Mouse (Mus musculus): ENCODE measurements around the gene Tcta. TPM values are rescaled to one million over a fixed set of nuclear protein-coding genes. Genes with fewer than 3 reads are reported as not detected.
A peak's percentile ranks its signal among the peaks of the same experiment; 100 is the strongest.
"Not testable (repeated sequence)": the region's sequence is repeated elsewhere in the genome, so short reads cannot be mapped to it uniquely, and the experiment has no call there.

Gene Tcta
- polyA plus RNA-seq, 1 experiment from 2014 or later, result 37.6 TPM

DNA sequence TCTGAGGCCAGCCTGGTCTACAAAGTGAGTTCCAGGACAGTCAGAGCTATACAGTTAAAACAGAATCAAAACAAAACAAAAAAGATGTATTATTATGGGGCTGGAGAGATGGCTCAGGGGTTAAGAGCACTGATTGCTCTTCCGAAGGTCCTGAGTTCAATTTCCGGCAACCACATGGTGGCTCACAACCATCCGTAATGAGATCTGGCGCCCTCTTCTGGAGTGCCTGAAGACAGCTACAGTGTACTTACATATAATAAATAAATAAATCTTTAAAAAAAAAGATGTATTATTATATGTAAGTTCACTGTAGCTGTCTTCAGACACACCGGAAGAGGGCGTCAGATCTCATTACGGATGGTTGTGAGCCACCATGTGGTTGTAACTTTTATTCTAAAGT, 16.1 kb upstream of the Tcta start:
- WGBS, result 92% methylated on average over 7 of the region's 7 CpGs
- not testable (repeated sequence) for H3K4me3 ChIP-seq (replicated peaks; ENCODE audit: low read length); H3K4me2 ChIP-seq (ENCODE audit: low read length); H3K27me3 ChIP-seq (replicated peaks; ENCODE audit: control insufficient read depth, insufficient read depth, low read length); ATAC-seq; H3K9ac ChIP-seq (replicated peaks; ENCODE audit: low read depth, low read length); H3K36me3 ChIP-seq (ENCODE audit: control insufficient read depth, insufficient read depth); H3K27ac ChIP-seq (ENCODE audit: low read length); H3K9me3 ChIP-seq (ENCODE audit: control insufficient read depth, low read length); H3K4me1 ChIP-seq (replicated peaks; ENCODE audit: control insufficient read depth, insufficient read depth, low read length)

DNA sequence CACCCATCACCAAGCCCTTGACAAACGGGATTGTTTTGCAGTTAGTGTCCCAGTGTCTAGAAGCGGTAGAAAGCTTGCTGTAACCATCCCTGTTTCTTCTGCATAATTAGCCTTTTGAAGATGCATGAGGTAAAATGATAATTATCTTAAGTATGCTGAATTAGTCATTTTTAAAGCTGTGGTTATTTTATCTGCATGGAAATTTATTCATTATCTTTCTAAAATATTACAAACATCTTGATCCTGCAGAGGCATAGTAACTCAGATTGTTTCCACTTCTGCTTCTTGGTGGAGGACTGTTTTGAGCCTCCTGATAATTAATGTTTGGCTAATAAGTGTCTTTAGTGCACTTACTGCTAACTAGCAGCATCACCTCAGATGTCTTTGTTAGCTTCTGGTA, 12.5 kb upstream of the Tcta start:
- Histone ChIP-seq H3K36me3 (ENCODE audit: control insufficient read depth, insufficient read depth) (no peaks in the 10 kb centered on the region), H3K4me2 (ENCODE audit: low read length) (no peak overlapping the region), H3K4me1 (replicated peaks; ENCODE audit: control insufficient read depth, insufficient read depth, low read length) (no peaks in the 10 kb centered on the region), H3K27ac (ENCODE audit: low read length) (no peak overlapping the region), H3K27me3 (replicated peaks; ENCODE audit: control insufficient read depth, insufficient read depth, low read length) (no peaks in the 10 kb centered on the region), H3K9me3 (ENCODE audit: control insufficient read depth, low read length) (no peaks in the 10 kb centered on the region), H3K4me3 (replicated peaks; ENCODE audit: low read length) (no peak overlapping the region), H3K9ac (replicated peaks; ENCODE audit: low read depth, low read length) (no peak overlapping the region)
- 67% methylated on average over 2 of the region's 2 CpGs for WGBS
- ATAC-seq, result no peak

DNA sequence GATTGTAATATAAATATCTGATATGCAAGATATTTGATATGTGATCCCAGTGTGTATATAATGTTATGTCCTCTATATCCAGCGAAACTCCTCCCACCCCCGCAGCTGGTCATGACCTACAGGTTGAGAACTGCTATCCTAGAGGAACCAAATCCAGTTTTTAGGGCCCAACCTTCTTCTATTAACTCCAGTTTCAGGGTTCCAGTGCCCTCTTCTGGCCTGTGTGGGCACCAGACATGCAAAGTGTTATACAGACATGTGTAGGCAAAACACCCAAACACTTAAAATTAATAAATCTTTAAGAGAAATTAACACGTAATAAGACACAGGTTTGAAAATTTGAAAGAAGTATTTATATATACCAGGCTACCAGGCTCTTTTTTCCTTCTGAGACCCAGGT, 11.6 kb upstream of the Tcta start:
- H3K36me3 ChIP-seq (ENCODE audit: control insufficient read depth, insufficient read depth), result no peaks in the 10 kb centered on the region
- no peak overlapping the region for H3K27ac ChIP-seq (ENCODE audit: low read length)
- no peak overlapping the region for H3K4me2 ChIP-seq (ENCODE audit: low read length)
- H3K9ac ChIP-seq (replicated peaks; ENCODE audit: low read depth, low read length), result no peak overlapping the region
- no peaks in the 10 kb centered on the region for H3K9me3 ChIP-seq (ENCODE audit: control insufficient read depth, low read length)
- no peaks in the 10 kb centered on the region for H3K27me3 ChIP-seq (replicated peaks; ENCODE audit: control insufficient read depth, insufficient read depth, low read length)
- ATAC-seq, result no peak
- WGBS, result 96% methylated on average over 3 of the region's 3 CpGs
- no peaks in the 10 kb centered on the region for H3K4me1 ChIP-seq (replicated peaks; ENCODE audit: control insufficient read depth, insufficient read depth, low read length)
- H3K4me3 ChIP-seq (replicated peaks; ENCODE audit: low read length), result no peak overlapping the region

DNA sequence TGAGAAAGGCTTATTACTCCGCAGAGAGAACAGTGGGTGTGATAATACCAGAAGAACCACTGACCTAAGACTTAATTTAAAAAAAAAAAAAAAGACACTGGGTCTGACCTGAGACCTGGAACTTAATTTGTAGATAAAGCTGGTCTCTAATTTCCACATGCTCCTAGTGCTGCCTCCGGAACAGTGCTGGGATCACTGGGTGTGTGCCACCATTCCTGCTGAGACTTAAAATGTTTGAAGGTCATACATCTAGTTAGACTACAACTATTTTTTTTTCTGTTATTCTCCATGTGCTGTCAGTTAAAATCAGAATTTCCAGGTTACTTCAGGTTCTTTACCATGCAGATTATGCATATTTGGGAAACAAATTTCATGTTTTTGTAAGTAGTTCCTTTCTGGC, 2.2 kb upstream of the Tcta start:
- no peak for ATAC-seq
- no peak overlapping the region for H3K9ac ChIP-seq (replicated peaks; ENCODE audit: low read depth, low read length)
- WGBS, result 54% methylated on average over 2 of the region's 2 CpGs

DNA sequence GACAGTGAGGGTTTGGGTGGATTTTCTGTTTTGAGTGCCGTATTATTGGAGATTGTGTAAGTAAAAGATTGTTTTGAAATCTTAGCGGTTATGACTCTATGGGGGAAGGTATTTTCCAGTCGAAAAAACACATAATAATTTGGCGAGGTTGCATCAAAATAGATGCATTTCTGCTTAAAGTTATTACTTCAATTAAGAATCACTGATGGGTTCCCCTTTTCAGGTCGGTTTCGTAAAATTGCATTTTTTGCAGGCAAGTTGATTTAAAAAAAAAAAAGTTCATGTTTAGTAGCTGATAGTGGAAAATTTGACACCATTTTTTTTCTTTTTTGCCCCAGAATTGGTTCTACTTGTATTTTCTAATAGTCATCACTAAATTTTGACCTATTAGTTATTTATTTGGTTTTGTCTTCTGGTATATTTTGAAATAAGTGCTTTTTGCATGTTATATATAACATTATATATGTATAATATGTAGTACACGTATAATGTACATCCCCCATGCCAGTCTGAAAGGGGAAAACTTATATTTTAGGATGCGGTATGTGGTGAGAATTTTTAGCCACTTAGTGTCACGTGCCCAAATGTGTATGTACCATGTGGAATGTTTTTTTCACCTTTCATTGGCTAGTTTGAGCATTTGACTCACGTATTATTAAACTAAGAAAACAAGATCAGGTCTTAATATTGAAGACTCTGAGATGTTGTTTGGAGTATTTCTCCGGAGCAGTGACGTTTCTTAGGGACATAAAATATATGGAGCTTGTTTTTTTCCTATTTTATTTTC, 1.3 kb upstream of the Tcta start:
- Histone ChIP-seq H3K36me3 (ENCODE audit: control insufficient read depth, insufficient read depth) (peaks cover 4% of the 10 kb centered on the region; the same call in 1 of the 2 replicates), H3K4me1 (replicated peaks; ENCODE audit: control insufficient read depth, insufficient read depth, low read length) (peaks cover 36% of the 10 kb centered on the region)

More for the DNA sequence above, 2.2 kb upstream of the Tcta start:
- peak overlapping the region; percentile 60 for H3K4me2 ChIP-seq (ENCODE audit: low read length)
- H3K27me3 ChIP-seq (replicated peaks; ENCODE audit: control insufficient read depth, insufficient read depth, low read length), result no peaks in the 10 kb centered on the region
- H3K4me1 ChIP-seq (replicated peaks; ENCODE audit: control insufficient read depth, insufficient read depth, low read length), result peaks cover 36% of the 10 kb centered on the region
- no peak overlapping the region for H3K27ac ChIP-seq (ENCODE audit: low read length)
- H3K9me3 ChIP-seq (ENCODE audit: control insufficient read depth, low read length), result no peaks in the 10 kb centered on the region
- peak overlapping the region; percentile 35 for H3K4me3 ChIP-seq (replicated peaks; ENCODE audit: low read length)
- no peaks in the 10 kb centered on the region for H3K36me3 ChIP-seq (ENCODE audit: control insufficient read depth, insufficient read depth)

DNA sequence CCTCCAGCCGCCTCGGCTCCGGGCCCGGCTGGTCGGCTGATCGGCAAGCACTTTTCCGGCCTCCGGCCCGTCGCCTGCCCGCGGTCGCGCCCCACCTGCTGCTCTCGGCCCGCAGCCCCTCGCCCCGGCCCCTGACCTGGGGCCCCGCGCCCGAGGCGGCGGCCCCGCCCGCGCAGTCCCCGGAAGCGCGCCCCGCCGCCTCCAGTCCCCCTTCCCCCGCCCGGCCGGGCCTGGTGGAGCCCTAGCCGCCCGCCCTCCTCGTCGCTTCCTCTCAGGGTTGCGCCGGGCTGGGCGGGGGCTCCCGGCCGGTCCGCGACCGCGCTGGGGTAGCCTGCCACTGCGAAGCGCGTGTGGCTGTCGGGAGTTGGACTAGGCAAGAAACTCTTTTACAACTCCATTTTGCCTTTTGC, 616 bp upstream of the Tcta start:
- Histone ChIP-seq H3K27ac (ENCODE audit: low read length) (peak overlapping the region; percentile 99), H3K4me3 (replicated peaks; ENCODE audit: low read length) (peak overlapping the region; percentile 96), H3K9me3 (ENCODE audit: control insufficient read depth, low read length) (no peaks in the 10 kb centered on the region), H3K4me1 (replicated peaks; ENCODE audit: control insufficient read depth, insufficient read depth, low read length) (peaks cover 33% of the 10 kb centered on the region), H3K27me3 (replicated peaks; ENCODE audit: control insufficient read depth, insufficient read depth, low read length) (no peaks in the 10 kb centered on the region), H3K9ac (replicated peaks; ENCODE audit: low read depth, low read length) (peak overlapping the region; percentile 93), H3K36me3 (ENCODE audit: control insufficient read depth, insufficient read depth) (peaks cover 4% of the 10 kb centered on the region; the same call in 1 of the 2 replicates), H3K4me2 (ENCODE audit: low read length) (peak overlapping the region; percentile 60)
- under 1% methylated on average over 36 of the region's 51 CpGs for WGBS
- ATAC-seq, result peak; percentile 63

More for the DNA sequence above, 1.3 kb upstream of the Tcta start:
- Histone ChIP-seq H3K9me3 (ENCODE audit: control insufficient read depth, low read length) (no peaks in the 10 kb centered on the region), H3K27ac (ENCODE audit: low read length) (peak overlapping the region; percentile 99), H3K9ac (replicated peaks; ENCODE audit: low read depth, low read length) (peak overlapping the region; percentile 93), H3K4me2 (ENCODE audit: low read length) (peak overlapping the region; percentile 60), H3K4me3 (replicated peaks; ENCODE audit: low read length) (peak overlapping the region; percentile 96), H3K27me3 (replicated peaks; ENCODE audit: control insufficient read depth, insufficient read depth, low read length) (no peaks in the 10 kb centered on the region)
- WGBS, result 23% methylated on average over 12 of the region's 12 CpGs
- no peak for ATAC-seq

DNA sequence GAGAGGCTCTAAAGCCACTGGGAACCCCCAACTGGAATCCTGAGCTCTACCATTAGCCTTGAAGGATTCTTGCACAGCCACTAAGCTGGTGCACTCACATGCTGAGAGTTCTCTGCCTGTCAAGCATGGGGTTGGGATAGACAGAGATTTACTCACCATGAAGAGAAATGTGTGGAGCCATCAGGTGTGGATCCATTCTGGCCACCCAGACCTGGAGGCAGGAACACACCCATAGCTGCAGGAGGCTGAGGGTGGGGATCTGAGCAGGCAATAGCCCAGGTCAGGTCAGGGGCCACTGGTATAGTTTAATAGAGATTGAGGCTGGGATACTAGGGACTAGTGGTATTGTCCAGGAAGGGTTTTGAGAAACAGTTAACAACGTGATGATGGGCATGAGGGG, 790 bp downstream of the Tcta start:
- 5% methylated on average over 1 of the region's 1 CpGs for WGBS
- Histone ChIP-seq H3K4me3 (replicated peaks; ENCODE audit: low read length) (peak overlapping the region; percentile 96), H3K27me3 (replicated peaks; ENCODE audit: control insufficient read depth, insufficient read depth, low read length) (no peaks in the 10 kb centered on the region), H3K4me1 (replicated peaks; ENCODE audit: control insufficient read depth, insufficient read depth, low read length) (peaks cover 27% of the 10 kb centered on the region), H3K9me3 (ENCODE audit: control insufficient read depth, low read length) (no peaks in the 10 kb centered on the region), H3K36me3 (ENCODE audit: control insufficient read depth, insufficient read depth) (peaks cover 8% of the 10 kb centered on the region; the same call in 1 of the 2 replicates), H3K9ac (replicated peaks; ENCODE audit: low read depth, low read length) (peak overlapping the region; percentile 92), H3K27ac (ENCODE audit: low read length) (peak overlapping the region; percentile 88), H3K4me2 (ENCODE audit: low read length) (peak overlapping the region; percentile 91)
- no peak for ATAC-seq

DNA sequence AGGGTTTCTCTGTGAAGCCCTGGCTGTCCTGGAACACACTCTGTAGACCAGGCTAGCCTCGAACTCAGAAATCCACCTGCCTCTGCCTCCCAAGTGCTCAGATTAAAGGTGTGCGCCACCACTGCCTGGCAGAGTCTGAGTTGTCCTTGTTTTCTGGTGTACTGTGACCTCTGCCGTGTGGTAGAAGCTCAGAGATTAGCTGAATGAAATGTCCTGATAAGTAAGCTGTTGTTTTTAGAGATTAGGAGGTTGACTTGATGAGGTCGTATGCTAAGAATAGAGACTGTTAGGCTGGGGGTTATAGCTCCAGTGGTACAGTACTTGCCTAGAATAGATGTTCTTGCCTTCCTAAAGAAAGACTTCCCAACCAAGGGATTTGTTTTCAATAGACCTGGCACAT, 1.2 kb downstream of the Tcta start:
- Histone ChIP-seq H3K9ac (replicated peaks; ENCODE audit: low read depth, low read length) (no peak overlapping the region), H3K4me1 (replicated peaks; ENCODE audit: control insufficient read depth, insufficient read depth, low read length) (peaks cover 27% of the 10 kb centered on the region), H3K27ac (ENCODE audit: low read length) (no peak overlapping the region), H3K4me2 (ENCODE audit: low read length) (peak overlapping the region; percentile 91), H3K9me3 (ENCODE audit: control insufficient read depth, low read length) (no peaks in the 10 kb centered on the region), H3K36me3 (ENCODE audit: control insufficient read depth, insufficient read depth) (peaks cover 8% of the 10 kb centered on the region; the same call in 1 of the 2 replicates), H3K27me3 (replicated peaks; ENCODE audit: control insufficient read depth, insufficient read depth, low read length) (no peaks in the 10 kb centered on the region), H3K4me3 (replicated peaks; ENCODE audit: low read length) (no peak overlapping the region)
- 87% methylated on average over 4 of the region's 4 CpGs for WGBS
- ATAC-seq, result no peak

DNA sequence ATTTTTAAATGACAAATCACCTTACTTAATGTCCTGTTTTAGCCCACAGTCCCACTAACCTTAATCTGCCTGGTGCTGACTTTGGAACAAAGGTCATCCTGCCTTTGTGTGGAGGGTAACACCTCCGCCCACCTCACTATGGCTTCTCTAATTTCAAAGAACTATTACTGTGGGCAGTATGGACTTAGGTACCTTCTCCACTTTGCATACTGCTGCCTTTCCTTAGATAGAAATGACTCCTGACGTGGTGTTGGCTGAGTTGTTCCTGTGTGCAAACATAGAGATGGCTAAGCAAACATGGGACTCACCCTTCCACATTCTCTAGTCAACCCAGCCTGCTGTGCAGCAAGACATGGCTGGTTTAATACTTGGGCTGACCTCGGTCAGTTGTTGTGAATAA, 4.1 kb downstream of the Tcta start:
- no peak for ATAC-seq
- Histone ChIP-seq H3K36me3 (ENCODE audit: control insufficient read depth, insufficient read depth) (peaks cover 8% of the 10 kb centered on the region; the same call in 1 of the 2 replicates), H3K4me2 (ENCODE audit: low read length) (no peak overlapping the region), H3K27ac (ENCODE audit: low read length) (no peak overlapping the region), H3K9ac (replicated peaks; ENCODE audit: low read depth, low read length) (no peak overlapping the region), H3K27me3 (replicated peaks; ENCODE audit: control insufficient read depth, insufficient read depth, low read length) (no peaks in the 10 kb centered on the region), H3K9me3 (ENCODE audit: control insufficient read depth, low read length) (no peaks in the 10 kb centered on the region), H3K4me3 (replicated peaks; ENCODE audit: low read length) (no peak overlapping the region), H3K4me1 (replicated peaks; ENCODE audit: control insufficient read depth, insufficient read depth, low read length) (peaks cover 7% of the 10 kb centered on the region)
- WGBS, result 86% methylated on average over 3 of the region's 3 CpGs

Measured in forebrain, embryonic 16.5 days (tissue).